Mouse (Mus musculus) splenic B cell, adult 2 months (primary cell): ENCODE measurements around the gene Katnbl1.

Experiments used
- DNase-seq: peaks from one replicate; pipeline ENCODE4 v3.0.0-alpha.2; 2011; ENCODE audit warnings: low read depth, low spot score
- H3K27me3 ChIP-seq: 2 replicates; pipeline ENCODE4 v1.6.1; 2012; ENCODE audit warnings: mild to moderate bottlenecking, low read length, moderate library complexity, mixed read lengths; ENCODE audit not compliant: control insufficient read depth, poor library complexity, insufficient read depth, severe bottlenecking
- H3K36me3 ChIP-seq: 2 replicates; pipeline ENCODE4 v1.6.1; 2012; ENCODE audit warnings: mild to moderate bottlenecking, low read length, moderate library complexity, mixed read lengths; ENCODE audit not compliant: control insufficient read depth, poor library complexity, insufficient read depth, severe bottlenecking

The Katnbl1 gene

DNA sequence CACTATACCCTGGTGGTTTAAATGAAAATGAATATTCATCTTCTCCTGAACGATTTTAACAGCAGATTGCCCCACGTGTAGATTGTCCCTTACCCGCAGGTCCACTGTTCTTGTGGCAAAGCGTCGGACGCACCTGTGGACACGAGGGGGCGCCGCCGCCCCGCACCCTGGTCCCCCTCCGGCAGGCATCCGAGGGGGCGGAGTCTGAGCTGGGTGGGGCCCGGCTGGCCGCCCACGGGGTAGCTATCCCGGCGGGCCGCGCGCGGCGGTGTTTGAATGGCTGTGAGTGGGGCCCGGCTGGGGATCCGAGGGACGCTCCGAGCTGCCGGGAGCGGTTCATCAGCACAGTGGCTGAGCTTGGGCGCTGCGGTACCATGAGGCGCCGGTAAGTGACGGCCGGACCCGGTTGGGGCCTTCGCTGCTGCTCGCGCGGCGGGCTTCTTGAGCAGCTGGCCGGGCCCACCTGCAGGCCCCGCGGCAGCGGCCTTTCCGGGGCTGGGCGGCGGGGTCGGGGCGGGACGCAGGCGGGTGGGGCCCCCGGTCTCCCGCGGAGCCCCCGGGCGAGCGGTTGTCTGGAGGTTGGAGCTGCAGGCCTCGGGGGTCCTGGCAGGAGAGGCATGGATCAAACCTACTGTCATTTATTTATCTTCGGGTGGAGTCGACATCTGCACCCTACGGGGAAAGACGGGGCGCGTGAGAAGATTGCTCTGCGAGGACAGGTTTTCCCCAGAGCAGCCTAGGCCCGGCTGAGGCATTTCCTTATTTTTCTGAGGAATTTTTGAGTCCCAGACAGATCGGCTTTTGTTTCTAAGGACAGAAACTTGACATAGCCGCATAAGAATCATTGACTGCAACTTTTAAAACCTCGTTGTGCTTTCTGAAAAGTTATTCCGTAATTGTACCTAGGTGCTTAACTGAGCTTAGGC lies at the start of gene Katnbl1:
Gene Katnbl1 (plus strand): TSS at position 239 of the 926 bp plus-strand sequence.
- Histone ChIP-seq H3K27me3 (no peaks in the 10 kb centered on the region; the same call in 1 of the 2 replicates), H3K36me3 (no peaks in the 10 kb centered on the region)
- DNase-seq, result peak; percentile 97

DNA sequence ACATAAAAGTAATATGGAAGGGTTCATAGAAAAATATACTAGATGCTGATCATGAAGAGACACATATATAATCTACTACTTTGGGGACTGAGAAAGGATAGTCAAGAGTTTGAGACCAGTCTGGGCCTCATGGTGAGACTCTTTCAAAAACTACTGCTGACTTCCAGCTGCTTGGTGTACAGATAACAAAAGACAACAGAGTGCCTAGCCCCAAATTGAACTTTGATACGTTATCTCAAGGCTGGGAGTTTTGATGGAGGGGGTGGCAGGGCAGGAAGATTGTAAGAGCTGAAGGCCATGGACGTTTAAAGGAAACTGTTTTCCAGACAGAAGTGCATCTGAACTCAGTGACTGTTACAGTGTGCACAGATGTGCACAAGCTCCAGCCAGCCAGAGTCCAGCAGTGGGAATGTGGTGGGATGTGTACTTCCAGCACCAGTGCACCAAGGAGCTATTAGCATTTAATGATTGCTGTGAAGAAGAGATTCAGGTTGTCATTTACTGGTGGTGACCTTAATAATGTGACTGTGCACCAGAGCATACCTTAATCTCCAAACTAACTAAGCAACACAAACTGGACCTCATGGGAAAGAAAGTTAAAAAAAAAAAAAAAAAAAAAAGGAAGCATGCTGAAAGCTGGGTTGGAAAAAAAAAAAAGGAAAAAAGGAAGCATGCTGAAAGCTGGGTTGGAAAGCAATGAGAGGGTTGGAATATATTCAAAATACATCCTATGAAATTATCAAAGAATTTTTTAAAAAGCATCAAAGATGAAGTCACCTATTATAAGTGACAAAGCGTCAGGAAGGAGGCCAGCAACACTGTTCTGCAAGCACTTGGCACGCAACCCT lies 46.7 kb upstream of the Katnbl1 start:
- Histone ChIP-seq H3K27me3 (no peaks in the 10 kb centered on the region), H3K36me3 (peaks cover 14% of the 10 kb centered on the region)
- DNase-seq, result no peak

DNA sequence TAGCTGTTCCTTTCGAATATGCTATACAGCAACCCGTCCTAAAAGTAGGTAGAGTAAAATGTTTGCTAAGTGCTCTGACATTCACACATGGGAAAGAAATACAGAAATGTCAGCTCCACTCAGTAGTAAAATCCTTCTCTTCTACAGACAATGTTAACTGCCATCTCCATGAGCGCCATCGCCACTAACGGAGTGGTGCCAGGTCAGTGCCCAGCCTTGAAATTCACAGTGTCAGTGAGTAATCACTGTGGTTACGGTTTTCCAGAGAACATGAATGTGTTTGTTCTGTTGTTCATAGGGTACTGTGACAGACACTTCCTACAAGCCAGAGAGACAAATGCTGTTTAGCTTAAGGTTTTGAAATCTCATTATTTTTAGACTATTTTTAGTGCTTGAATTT lies 41.8 kb upstream of the Katnbl1 start:
- H3K36me3 ChIP-seq, result peaks cover 22% of the 10 kb centered on the region
- DNase-seq, result no peak
- H3K27me3 ChIP-seq, result no peaks in the 10 kb centered on the region

DNA sequence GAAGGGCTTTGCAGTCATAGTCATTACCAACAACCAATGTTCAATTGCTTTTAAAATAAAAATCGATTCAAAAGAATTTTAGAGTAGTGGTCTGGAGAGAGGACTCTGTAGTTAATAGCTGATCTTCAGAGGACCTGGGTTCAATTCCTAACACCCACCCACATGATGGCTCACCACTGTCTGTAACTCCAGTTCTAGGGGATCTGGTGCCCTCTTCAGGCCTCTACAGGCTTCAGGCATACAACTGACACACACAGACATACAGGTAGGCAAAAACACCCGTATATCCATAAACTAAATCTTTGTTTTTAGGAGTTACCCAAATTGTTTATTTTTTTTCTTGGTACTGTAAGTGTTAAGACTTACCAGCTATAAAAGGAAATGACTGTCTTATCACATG lies 39.3 kb upstream of the Katnbl1 start:
- H3K27me3 ChIP-seq, result no peaks in the 10 kb centered on the region

DNA sequence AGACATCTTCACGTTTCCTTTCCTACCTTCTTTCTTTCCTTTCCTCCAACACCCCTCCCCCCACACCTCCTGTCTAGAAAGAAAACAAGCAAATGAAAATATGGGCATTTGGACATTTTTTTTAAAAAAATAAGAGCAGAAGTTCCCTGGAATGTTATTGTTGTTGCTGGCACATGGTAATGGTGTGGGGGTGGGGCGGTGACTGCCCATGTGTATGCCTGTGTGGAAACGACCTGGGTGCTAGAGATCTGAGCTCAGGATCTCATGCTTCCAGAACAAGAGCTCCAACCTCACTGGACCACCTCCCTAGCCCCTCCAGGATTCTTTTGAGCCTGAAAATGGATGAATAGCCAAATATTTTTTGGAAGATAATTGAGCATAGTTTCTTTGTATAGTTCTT lies 37.9 kb upstream of the Katnbl1 start:
- H3K27me3 ChIP-seq, result no peaks in the 10 kb centered on the region
- H3K36me3 ChIP-seq, result peaks cover 19% of the 10 kb centered on the region
- DNase-seq, result no peak

More for the DNA sequence above, 39.3 kb upstream of the Katnbl1 start:
- peak; percentile 51 for DNase-seq
- H3K36me3 ChIP-seq, result peaks cover 22% of the 10 kb centered on the region

DNA sequence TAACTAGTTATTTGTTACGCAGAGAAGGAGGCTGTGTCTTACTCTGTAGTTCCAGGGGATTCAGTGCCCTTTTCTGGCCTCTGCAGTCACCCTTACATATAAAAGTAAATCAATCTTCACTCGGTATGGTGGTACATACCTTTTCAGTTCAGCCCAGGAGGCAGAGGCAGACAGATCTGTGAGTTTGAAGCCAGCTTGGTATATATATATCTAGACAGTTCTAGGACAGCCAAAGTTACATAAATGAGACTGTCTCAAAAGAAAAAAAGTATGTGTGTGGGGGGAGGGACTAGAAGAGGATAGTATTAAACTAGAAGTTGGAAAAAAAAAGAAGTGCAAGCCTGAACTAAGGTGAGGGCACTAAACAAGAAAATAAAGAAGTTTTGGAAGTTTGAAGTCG lies 30.8 kb upstream of the Katnbl1 start:
- DNase-seq, result no peak
- peaks cover 29% of the 10 kb centered on the region for H3K36me3 ChIP-seq

DNA sequence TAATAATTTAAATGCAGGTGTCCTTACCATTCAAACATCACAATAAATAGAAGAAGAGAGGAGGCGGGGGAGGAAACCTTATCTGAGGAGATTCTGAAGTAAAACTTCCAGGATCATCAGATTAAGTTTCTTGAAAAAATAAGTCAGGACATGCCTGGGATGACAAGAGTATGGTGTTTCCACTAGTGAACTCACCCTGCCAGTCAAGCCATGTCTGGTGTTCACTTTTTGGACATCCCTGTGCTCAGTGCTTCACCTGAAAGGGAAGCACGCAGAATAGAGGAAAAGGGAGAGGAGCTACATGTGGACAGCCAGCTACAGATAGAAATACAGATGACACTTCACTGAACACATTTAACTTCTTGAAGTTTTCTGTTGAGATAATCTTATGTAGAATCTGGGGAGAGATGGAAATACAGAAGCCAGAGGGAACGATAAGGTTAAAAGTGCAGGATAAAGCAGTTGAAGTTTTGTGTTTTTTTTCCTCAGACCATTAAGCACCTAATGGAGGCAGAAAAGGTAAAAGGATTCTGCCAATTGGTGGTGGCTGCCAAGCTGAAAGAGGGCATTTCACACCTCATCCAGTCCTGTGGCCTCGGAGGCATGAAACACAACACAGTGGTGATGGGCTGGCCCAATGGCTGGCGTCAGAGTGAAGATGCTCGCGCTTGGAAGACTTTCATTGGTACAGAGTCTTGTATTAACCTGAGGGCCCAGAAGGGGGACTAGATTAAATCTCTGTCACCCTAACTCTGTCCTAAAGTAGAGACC lies 25.1 kb upstream of the Katnbl1 start:
- Histone ChIP-seq H3K36me3 (peaks cover 33% of the 10 kb centered on the region), H3K27me3 (no peaks in the 10 kb centered on the region)
- no peak for DNase-seq

More for the DNA sequence above, 30.8 kb upstream of the Katnbl1 start:
- H3K27me3 ChIP-seq, result no peaks in the 10 kb centered on the region

DNA sequence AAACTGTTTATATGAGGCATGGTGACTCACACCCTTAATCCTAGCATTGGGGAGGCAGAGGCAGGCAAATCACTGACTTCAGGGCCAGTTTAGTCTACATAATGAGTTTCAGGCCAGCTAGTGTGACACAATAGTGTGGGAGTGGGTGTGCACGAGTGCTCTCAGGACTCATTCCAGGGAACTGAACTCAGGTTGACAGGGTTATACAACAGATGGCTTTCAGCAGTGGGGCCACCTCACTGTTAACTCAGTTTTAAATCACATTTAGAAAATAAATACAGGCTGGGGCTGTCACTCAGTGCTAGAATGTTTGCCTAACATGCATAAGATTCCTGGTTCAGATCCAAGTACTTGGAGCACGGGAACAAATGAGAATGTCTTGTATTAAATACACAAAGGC lies 19.4 kb upstream of the Katnbl1 start:
- no peaks in the 10 kb centered on the region for H3K27me3 ChIP-seq
- no peak for DNase-seq
- H3K36me3 ChIP-seq, result peaks cover 30% of the 10 kb centered on the region

DNA sequence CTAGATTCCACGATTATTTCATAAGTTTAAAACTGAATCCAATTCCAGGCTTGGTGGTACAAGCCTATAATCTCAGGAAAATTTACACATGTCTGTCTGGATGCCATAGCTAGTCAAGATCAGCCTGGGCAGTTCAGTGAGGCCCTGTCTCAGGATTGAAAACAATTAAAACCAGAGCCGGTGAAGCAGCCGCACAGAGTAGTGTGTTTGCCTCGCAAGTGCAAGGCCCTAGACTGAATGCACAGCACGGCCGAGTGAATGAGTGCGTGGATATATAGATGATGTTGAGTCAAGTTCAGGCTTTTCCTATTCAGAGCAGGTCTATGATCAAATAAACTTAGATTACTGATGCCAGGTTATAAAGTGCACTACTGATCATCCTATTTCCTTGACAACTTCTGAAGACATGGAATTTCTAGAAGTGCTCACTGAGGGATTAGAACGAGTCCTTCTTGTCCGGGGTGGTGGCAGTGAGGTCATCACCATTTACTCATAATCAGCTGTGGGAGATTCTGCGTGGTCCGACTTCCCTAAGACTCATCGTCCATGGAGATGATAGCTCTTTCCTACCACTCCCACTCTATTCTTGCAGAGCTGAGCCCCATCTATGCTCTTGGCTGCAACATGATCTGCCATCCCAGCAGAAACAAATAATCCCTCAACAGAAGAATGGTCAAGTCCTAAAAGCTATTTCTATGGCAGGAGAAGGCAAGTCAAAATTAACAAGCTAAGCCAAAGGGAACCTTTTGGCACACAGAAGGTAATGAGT lies 18.8 kb upstream of the Katnbl1 start:
- DNase-seq, result no peak

DNA sequence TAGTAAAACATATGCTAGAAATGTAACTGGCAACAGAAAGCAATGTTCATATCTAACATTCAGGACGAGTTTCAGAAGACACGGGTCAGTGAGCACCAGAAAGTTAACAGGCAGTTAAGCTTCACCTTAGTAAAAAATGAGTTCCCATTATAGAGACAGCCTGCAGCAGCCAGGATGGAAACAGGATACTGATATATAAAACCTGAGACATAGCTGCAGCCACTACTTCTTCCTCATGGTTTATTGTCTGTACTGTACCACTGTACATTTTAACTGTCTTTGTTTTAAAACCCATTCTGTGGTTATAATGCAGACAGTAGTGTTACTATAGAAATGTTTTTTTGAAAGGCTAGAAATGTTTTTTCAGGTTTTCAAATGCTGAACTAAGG lies 18.2 kb upstream of the Katnbl1 start:
- H3K27me3 ChIP-seq, result no peaks in the 10 kb centered on the region
- peaks cover 24% of the 10 kb centered on the region for H3K36me3 ChIP-seq
- no peak for DNase-seq

More for the DNA sequence above, 18.8 kb upstream of the Katnbl1 start:
- H3K27me3 ChIP-seq, result no peaks in the 10 kb centered on the region
- H3K36me3 ChIP-seq, result peaks cover 26% of the 10 kb centered on the region

DNA sequence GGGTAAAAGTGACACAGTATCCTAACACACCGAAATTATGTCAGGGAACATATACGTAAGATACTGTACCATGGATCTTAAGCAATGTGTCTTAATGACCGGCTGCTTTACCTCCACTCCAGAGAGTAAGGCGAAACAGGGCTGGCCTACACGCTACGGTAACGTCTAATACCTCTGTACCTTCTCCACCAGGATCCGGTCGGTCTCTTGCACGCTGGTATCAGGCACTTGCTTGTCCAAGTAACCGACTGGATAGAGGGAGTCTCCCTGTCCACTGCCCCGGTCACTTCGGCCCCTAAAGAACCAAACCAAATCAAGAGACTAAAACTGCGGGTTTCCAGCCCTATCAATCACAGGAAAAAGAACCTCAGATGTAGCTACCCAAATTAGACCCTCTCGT lies 11.8 kb upstream of the Katnbl1 start:
- H3K27me3 ChIP-seq, result no peaks in the 10 kb centered on the region
- H3K36me3 ChIP-seq, result no peaks in the 10 kb centered on the region; the same call in 1 of the 2 replicates
- peak; percentile 13 for DNase-seq

DNA sequence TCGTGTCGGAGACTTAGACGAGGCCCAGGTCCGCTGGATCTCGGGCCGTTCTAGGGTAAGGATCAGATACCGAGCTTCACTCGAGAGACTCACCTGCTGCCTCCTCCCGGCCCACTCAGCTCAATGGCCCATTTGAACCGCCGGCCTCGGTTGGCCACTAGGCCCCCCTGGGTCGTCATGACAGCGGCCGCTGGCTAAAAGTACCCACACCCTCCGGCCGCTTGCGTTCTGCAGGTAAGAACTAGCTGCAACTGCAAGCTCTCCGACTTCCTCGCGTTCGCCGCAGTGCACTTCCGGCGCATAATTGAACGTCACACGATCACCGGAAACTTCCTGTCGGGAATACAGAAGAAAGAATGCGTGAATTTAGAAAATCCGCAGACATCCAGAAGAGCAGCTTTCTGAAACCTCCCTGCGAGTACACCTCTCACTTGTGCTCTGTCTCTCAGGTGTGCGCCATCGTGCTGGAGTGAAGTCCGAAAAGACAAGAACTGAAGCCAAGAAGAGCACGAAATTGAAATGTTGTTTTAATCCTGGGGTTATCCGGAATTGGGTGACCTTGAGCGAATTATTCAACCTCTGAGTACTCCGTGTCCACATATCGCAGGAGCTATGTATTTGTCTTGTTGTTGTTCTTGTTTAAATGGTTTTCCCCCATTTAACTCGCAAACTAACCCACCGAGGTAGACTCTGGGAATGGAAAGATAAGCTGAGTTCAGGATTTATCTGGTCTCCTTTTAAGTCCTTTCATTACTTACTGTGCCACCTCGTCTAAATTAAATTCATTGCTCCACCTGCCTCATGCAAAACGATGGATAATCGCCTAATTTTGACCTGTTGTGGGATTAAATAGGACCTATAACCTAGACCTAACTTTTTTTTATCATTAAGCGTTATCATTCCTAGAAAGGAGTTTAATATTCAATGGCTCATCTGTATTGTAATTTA lies 11.0 kb upstream of the Katnbl1 start, which contains the start of gene Emc4:
Gene Emc4 (minus strand): TSS at position 302 of the 948 bp plus-strand sequence.
- H3K27me3 ChIP-seq, result no peaks in the 10 kb centered on the region
- H3K36me3 ChIP-seq, result no peaks in the 10 kb centered on the region; the same call in 1 of the 2 replicates
- DNase-seq, result peak; percentile 86

DNA sequence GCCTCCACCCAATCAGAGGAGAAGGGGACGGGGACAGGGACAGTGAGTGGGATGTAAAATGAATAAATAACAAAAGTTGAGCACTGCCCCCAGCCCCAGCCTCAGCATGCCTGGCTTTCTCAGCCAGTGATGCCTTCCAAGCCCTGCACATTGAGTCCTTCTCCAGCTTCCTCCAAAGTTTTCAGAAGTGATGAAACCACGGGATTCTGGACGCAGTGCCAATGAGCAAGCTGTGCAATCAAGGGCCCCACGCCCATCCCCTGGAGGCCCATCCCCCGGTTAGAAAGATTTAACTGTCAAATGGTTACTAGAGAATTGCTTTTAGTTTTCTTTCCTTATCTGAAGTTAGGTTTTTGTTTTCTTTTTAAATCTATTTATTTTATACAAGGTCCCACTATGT lies 9.1 kb upstream of the Katnbl1 start:
- no peaks in the 10 kb centered on the region for H3K36me3 ChIP-seq
- no peaks in the 10 kb centered on the region for H3K27me3 ChIP-seq
- DNase-seq, result no peak
